Mouse (Mus musculus): Measurements from ENCODE around the gene Mum1. TPM values are rescaled to one million over a fixed set of nuclear protein-coding genes. Genes with fewer than 3 reads are reported as not detected.

Mum1 gene
- total RNA-seq, 2 experiments from 2014 or later, result 40.3 to 46.6 TPM

DNA sequence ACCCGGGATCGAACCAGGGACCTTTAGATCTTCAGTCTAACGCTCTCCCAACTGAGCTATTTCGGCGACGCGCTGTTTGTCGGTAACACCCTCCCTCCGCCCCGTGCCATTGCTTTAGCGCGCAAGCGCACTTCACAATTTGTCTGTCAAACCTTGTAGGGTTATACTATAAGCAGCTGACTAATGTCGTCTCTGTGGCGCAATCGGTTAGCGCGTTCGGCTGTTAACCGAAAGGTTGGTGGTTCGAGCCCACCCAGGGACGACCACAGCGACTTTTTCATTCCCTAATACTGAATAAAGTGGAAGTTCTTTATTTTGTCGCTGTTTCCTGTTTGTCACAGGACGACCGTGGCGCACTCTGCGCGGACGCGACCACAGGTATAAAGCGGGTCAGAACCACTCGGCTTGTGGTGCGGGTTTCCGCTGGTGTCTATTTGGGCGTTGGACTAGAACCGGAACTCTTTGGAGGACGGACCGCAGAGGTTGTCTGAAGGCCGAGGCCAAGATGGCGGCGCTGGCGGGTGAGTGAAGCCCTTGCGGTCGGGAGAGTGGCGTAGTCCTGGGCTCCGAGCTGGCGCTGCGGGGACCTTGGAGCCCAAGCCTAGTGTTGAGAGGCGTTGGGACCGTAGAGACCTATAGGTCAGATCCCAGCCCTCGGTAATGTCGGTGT lies 22.9 kb downstream of the Mum1 start, which contains the start of gene Ndufs7:
TSS of gene Ndufs7 (plus strand) at position 151 of the 670 bp plus-strand sequence.
- DNase-seq (ENCODE audit: low spot score in 2 of 2), result peak; percentile 97 to 98

DNA sequence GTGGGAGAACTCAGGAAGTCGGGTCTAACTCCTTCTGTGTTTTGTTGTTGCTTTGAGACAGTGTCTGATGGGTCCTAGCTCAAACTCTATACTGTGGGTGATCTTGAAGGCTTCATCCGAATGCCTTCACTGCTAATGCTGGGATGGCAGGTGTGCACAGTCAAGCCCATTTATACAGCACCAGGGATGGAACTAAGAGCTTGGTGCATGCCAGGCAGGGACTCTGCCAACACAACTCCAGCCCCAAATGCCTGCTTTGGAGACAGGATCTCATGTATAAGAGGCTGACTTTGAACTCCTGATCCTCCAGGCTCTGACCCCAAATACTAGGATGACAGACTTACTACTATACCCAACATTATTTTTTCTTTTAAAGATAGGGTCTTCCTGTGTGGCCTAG lies 23.8 kb downstream of the Mum1 start:
- DNase-seq (ENCODE audit: low spot score in 2 of 2), result no peak

DNA sequence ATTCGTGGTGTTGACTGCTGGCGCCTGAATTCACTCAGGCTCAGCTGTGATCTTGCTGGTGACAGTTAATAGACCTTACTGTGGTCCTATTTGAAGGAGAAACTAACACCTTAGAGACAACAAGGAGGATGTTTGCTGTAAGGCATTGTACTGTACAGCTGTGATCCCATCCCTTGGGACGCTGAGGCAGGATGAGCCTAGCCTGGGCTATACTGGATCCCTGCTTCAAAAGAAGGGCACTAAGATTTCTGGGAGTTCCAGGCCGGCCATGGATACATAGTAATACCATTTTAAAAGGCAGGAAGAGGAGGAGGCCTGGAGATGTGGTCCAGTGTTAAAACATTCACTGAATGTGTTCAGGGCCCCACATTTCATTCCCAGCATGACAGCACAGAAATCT lies 24.3 kb downstream of the Mum1 start:
- DNase-seq (ENCODE audit: low spot score in 2 of 2), result no peak

DNA sequence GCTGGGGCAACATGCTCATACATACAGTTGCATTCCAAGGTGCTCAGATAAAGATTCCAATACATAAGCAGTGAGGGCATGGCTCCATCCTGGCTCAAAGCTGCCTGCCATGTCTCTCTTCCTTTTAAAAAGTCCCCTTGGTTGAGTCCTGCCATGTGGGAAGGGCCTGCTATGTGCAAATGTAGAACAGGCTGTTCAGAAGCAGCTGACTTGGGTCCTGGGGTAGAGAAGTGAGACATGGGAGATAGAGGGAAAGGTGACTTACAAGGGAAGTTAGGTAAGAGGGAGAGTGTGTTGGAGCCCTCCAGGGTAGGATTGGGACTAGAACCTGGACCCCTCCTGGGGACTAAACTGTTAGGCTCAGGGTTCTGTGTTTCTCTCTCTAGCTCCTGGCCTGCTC lies 25.8 kb downstream of the Mum1 start:
- DNase-seq (ENCODE audit: low spot score in 2 of 2), result no peak

DNA sequence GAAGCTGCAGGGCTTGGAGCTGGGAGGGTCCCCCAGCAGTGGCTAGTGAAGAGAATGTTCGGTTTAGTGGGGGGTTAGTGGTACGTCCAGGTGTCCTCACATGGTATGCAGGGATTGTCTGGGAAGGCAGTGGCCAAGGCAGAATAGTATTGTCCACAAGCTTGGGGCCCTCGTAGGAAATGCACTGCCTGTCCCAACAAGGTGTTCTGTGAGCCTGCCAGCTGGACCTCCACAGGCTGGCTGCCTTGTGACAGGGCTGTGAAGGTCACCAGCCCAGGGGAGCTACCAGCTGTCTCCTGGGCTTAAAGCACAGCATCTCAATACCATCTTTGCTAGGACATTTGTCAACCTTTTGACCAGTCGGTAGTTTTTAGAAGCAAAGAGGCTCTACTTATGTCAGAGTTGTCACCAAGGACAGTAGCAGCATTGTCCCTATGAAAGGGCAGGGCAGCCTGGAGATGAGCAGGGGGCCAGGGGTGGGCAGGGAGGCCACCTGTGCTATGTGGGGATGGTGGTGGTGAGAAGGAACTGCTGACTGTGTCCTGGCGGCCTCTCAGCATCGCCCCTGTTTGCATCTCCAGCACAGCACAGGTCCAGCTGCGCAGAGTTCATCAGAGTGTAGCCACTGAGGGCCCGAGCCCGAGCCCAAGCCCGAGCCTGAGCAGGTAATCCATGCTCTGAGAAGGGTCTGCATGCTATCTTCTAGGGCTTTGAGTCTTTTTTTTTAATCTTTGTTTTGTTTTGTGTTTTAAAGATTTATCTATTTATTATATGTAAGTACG lies 26.4 kb downstream of the Mum1 start:
- DNase-seq (ENCODE audit: low spot score in 2 of 2), result no peak

DNA sequence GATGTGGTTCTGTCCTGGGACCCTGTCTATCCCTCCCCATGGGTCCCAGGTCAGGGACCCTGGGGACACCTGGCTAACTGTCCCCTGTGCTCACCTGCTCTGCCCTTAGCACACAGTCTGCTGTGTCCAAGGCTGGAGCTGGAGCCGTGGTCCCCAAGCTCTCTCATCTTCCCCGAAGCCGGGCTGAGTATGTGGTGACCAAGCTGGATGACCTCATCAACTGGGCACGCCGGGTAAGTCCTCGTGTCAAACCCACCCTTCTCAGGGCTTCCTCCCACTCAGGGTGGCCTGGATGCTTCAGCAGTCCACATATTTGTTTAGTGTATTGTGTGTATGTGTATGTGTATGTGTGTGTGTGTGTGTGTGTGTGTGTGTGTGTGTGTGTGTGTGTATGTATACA lies 27.3 kb downstream of the Mum1 start:
- no peak for DNase-seq (ENCODE audit: low spot score in 2 of 2)

DNA sequence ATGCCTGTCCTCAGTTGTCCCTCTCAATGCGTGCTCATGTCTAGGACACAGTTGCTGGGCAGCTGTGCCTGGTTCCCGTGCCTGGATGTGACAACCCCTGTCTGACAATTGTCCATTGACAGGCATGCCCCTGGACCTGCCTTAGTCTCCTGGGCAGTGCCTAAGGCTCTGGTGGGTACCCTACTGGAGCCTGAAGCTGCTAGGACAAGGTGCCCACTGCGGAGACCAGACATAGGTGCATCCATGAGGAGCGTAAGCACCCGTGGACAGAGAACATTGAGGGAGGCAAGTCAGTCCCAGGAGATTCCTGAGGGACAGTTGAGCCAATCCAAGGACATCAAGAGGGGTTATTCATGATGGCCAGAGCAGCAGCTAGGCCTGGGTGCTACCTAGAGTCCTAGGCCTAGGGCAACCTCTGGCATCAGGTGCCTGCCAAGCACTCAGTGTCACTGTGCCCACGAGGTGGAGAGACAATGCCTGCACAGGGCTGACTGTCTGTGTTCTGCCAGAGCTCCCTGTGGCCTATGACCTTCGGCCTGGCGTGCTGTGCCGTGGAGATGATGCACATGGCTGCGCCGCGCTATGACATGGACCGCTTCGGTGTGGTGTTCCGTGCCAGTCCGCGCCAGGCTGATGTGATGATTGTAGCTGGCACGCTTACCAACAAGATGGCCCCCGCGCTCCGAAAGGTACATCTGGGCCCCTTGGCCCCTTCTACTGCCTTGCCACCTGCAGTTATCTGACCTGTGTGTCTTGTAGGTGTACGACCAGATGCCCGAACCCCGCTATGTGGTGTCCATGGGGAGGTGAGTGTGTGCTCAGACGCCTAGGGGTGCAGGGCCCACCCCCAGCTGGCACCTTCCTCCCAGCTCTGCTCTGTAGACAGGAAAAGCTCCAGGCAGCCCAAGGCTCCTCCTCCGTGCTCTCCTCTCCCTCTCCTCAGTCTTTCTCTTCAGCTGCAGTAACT lies 28.4 kb downstream of the Mum1 start:
- DNase-seq (ENCODE audit: low spot score in 2 of 2), result no peak

DNA sequence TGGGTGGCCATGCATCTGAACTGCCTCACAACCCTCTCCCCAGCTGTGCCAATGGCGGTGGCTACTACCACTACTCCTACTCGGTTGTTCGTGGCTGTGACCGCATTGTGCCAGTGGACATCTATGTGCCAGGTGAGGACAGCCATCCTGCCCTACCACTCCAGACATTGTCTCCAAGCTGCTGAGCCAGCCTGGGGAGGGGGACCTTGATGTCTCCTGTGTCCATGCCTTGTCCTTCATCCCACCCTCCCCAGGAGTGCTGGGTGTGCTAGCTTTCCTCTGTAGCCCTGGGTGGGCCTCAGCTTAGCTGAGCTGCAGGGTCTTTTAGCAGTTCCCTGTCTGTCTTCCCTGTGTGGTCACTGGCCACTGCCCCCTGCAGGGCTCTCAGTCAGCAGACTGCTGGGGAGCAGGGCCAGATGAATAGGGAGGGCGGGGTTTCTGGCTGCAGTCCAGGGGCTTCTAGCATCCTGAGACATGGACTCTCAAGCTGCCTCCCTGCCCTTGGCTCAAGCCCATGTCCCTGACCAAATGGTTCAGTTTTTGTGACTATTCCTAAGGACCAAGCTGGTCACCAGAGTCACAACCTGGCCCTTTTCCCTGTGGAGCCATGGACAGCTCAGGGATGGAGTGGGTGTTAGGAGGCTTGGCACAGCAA lies 29.8 kb downstream of the Mum1 start:
- no peak for DNase-seq (ENCODE audit: low spot score in 2 of 2)

DNA sequence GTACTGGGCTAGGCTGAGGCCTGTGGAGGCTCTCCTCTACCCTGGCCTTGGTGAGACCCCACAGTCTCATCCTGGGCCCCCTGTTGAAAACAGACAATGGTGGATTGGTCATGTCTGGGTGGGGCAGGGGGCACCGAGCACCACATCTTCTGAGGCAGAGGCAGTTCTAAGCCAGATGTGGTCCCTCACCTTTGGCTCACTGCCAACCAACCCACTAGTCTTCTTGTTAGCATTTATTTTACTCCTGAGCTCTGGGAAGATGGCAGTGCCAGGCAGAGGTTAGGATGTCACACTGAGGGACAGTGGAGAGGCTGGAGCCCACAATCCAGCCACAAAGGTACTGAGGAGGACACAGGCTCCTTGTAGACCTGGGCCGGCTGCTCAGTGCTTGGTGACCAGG lies 31.7 kb downstream of the Mum1 start:
- DNase-seq (ENCODE audit: low spot score in 2 of 2), result no peak

DNA sequence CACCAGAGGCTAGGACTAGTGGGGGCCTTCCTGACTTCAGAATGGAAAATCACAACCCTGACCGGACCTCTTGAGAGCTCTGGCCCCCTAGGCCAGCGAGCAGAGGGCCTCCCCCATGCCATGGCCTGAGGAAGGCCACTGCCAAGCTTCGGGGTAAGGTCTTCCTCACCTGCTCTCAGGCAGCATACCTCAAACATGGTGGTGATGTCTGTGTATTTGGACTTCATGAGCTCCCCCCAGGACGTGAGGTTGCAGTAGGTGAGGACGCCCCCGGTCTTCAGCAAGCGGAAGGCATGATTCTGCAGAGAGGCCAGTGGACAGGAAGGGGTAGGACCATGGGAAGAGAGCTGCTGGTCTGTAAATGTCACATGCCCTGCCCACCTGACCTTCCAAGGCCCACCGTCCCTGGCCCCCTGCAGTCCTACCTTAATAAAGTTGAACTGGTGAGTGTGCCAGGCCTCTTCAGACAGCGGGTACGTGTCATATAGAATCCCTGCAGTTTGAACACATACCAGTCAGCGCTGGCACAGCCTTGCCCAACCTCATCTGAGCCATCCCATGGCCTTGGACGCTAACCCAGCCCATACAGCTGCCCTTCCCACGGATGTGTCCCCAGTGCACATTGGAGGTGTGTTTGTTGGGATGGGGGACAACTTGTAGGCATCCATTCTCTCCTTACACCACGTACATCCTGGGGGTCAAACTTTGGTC lies 32.7 kb downstream of the Mum1 start:
- DNase-seq (ENCODE audit: low spot score in 2 of 2), result no peak

DNA sequence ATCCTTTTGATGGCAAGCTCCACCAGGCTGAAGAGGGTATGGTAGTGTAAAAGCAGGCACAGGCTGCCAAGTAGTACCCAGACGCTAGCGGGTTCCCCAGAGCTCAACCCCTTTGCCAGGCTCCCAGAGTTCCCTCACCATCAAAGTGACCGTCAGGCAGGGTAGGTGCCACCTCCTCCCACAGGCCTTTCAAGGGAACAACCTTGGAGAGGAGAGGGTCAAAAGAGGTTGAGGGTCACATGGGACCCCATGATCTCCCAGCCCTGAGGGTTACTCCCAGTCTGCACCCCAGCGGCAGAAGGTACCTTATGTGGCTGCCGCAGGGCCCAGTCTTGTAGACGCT lies 33.2 kb downstream of the Mum1 start:
- DNase-seq (ENCODE audit: low spot score in 2 of 2), result no peak

DNA sequence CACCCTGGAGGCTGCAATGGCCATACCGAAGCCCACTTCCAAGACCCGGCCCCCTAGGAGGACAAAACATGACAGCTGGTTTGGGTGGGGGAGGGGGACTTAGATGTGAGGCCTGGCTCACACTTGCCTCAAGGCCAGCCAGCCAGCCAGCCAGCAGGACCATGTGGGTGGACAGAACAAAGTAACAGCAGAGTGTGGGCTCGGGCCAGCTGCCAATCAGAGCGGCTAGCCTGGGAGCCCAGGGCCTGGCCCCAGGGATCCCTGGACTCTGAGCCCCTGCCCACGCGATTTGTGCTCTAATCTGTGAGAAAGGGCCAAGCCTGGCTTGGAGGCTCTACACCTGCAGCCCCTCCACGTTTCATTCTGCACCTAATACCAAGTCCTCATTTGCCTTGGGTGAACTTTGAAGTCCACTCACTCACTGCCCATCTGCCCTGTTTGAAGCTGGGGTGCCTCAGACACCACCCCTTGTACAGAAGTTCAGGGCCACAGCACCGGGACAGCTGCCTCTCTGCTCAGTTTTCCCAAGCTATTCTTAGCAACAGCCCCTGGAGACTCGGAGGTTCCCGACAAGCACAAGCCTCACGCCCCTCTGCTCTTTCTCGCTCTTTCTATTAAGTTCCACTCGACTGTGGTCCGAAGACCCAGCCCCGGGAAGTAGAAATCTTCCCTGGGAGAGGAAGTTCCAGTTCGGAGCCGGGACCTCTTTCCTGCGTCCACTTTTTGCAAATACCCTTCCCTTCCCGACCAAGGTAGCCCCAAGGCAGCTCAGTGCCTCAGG lies 33.8 kb downstream of the Mum1 start:
- peak; percentile 67 to 81 for DNase-seq (ENCODE audit: low spot score in 2 of 2)

DNA sequence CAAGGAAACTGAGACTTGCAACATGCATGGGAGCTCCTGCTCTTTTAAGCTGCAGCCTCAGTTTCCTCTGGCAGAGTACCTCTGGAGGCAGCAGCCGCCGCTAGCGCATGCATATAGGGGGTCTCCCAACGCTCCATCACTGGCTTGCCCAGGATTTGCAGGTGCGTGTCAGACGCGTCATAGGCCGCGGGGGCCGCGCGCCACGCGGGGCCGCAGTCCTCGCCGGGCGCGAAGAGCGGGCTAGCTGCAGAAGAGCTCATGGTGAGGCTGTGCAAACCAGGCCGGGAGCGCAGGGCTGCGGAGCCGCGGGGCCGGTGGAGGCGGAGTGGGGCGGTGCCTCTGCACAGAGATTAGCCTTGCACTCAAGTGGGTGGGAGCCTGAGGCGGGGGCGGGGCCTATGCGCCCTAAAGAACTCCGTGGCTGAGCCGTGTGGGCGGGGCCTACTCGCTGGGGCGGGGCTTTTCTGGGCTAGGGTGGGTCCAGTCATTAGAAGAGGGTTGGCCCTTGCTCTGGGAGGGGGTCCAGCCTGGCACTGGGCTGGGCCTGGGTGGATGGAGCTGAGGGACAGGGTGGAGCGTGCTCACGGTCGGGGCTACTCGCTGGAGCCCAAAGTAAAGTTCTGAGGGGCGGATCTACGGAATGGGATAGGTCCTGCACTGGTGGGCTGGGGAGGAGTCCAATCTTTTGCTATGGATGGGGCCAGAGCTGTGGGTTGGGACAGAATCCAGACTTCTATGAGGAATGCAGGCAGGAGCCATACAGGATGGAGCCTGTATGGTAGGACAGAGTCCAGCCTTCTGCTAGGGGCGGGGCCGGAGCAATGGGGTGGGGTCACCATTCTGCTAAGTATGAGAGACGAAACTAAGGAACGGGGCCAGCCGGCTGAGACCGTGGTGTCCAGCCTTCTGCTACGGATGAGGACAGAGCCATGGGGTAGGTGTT lies 34.7 kb downstream of the Mum1 start, which contains the start of the genes Gamt and Dazap1:
TSS of gene Gamt (minus strand) at position 371 of the 943 bp plus-strand sequence.
TSS of gene Dazap1 (plus strand) at position 845 of the 943 bp plus-strand sequence.
- DNase-seq (ENCODE audit: low spot score in 2 of 2), result peak; percentile 90 to 95

DNA sequence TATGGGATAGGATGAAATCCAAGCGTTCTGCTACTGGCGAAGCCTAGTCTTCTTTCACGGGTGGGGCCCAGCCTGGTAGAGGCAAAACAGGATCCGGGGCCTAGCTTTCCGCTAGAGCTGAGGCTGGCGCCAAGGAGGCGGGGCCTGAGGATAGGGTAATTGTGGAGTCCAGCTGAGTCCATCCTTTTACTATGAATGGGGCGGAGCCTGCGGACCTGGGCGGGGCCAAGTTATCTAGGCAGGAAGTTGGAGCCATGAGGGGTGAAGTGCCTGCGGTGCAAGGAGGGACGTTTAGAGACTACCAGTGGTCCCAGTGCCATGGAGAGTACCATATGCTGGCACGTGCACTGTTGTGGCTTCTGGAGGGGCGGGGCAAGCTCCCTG lies 35.3 kb downstream of the Mum1 start:
- DNase-seq (ENCODE audit: low spot score in 2 of 2), result peak; percentile 87 to 89

DNA sequence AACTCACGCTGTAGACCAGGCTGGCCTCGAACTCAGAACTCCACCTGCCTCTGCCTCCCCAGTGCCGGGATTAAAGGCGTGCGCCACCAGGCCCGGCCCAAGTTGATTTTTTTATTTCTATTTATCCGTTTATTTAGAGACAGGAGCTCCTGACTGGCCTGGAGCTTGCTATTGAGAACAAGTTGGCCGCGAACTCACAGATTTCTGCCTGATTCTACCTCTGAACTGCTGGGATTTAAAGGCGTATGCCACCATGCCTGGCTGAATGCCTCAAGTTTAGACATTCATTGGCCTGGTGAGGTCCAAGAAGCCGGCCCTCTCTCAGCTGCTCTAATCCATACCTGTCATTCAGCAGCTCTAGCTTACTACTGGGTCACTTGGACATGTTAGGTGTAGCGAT lies 35.9 kb downstream of the Mum1 start:
- no peak for DNase-seq (ENCODE audit: low spot score in 2 of 2)

DNA sequence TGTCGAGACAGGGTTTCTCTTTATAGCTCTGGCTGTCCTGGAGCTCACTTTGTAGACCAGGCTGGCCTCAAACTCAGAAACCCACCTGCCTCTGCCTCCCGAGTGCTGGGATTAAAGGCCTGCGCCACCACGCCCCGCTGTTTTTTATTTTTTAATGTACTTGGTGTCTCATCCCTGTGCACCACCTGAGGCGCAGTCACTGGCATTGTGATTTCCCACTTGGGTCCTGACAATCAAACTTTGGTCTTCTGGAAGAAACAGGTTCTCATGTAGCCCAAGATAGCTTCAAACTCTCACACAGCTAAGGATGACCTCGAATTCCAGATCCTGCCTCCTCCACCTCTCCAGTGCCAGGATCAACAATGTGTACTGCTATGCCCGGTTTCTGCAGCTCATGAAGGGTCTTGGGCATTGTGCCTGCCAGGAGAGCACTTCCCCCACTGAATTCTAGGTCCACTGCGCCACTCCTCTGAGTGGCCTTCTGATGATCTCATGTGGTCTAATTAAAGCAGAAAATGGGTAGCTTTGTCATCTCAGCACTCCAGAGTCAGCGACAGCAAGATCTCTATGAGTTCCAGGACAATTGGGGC lies 36.6 kb downstream of the Mum1 start:
- DNase-seq (ENCODE audit: low spot score in 2 of 2), result no peak

DNA sequence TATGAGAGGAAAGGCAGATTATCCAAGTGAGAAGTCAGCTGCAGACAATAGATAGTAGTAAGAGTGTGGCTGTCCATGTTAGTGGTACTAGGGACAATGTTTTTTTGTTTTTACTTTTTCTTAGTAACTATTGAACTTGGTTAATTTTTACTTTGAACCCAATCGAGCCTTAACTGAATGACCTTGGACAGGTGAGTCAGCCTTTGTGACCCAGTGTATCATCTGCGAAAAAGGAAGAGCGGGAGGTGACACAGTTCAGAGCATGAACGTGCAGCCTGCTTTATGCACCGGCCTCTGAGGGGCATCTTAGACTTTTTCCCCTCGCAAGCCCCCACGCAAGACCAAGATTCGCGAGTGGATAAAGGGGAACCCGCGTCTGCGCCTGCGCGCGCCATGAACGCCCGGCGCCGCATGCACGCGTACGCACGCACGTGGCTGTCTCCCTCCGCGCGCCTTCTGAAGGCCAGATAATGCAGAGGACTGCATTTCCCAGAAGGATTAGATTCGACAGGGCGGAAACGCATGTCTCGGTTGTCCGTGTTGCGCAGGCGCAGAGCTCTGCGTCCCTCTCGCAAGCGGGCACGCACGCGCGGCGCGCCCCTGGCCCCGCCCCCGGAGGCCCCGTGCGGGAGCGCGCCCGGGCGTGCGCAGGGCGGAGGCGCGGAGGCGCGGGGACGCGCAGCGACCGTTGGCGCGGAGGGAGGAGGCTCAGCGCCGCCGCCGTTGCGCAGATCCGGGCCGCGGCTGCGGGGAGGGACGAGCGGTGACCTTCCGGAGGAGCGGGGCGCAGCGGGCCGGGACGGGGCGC lies 38.3 kb downstream of the Mum1 start:
- DNase-seq (ENCODE audit: low spot score in 2 of 2), result peak; percentile 97 to 99

Data from layer of hippocampus, postnatal 10 days (tissue).